Mouse (Mus musculus): ENCODE results near the gene Dynll1. TPM values are rescaled to one million over a fixed set of nuclear protein-coding genes. Genes with fewer than 3 reads are reported as not detected.
A peak's percentile ranks its signal among the peaks of the same experiment; 100 is the strongest.

Gene Dynll1
- polyA plus RNA-seq (2015; fragmentation: Nextera tagmentation; extraction: Ambion mirVana): 1,297 TPM in 2 replicates

- no peaks in the 10 kb centered on the region for H3K9me3 ChIP-seq
- H3K36me3 ChIP-seq: peaks cover 17% of the 10 kb centered on the region
- H3K4me2 ChIP-seq (replicated peaks): peak within 1 kb of the TSS; percentile 88
- peaks cover 23% of the 10 kb centered on the region for H3K4me1 ChIP-seq (replicated peaks)
- peak; percentile 98 for ATAC-seq
- H3K27ac ChIP-seq: peak within 1 kb of the TSS; percentile 94
- no peaks in the 10 kb centered on the region for H3K27me3 ChIP-seq (replicated peaks)
- under 1% methylated on average over 65 of the region's 66 CpGs for WGBS
- H3K9ac ChIP-seq: peak within 1 kb of the TSS; percentile 90
- peak within 1 kb of the TSS; percentile 95 for H3K4me3 ChIP-seq (replicated peaks)
Measured at GRCm38 (mm10) chr5:115300792-115301614, at the start of gene Dynll1. TSS of gene Dynll1 (minus strand) at chr5:115300999.

- peak; percentile 52 for ATAC-seq
- H3K4me3 ChIP-seq (replicated peaks): peak overlapping the region; percentile 75
- H3K9ac ChIP-seq: peak overlapping the region; percentile 89
- peak overlapping the region; percentile 77 for H3K27ac ChIP-seq
- WGBS: under 1% methylated on average over 18 of the region's 18 CpGs
- H3K36me3 ChIP-seq: peaks cover 14% of the 10 kb centered on the region
- H3K27me3 ChIP-seq (replicated peaks): no peaks in the 10 kb centered on the region
- no peaks in the 10 kb centered on the region for H3K9me3 ChIP-seq
- H3K4me2 ChIP-seq (replicated peaks): peak overlapping the region; percentile 79
- H3K4me1 ChIP-seq (replicated peaks): peaks cover 9% of the 10 kb centered on the region
Measured at GRCm38 (mm10) chr5:115349225-115349555, 48.4 kb upstream of the Dynll1 start.

- Histone ChIP-seq H3K4me2 (replicated peaks) (peak within 1 kb of the TSS; percentile 83), H3K4me1 (replicated peaks) (peaks cover 9% of the 10 kb centered on the region), H3K9ac (peak within 1 kb of the TSS; percentile 89), H3K9me3 (no peaks in the 10 kb centered on the region), H3K27me3 (replicated peaks) (no peaks in the 10 kb centered on the region), H3K27ac (peak within 1 kb of the TSS; percentile 77), H3K36me3 (peaks cover 18% of the 10 kb centered on the region), H3K4me3 (replicated peaks) (peak within 1 kb of the TSS; percentile 75)
- under 1% methylated on average over 70 of the region's 74 CpGs for WGBS
- peak; percentile 96 for ATAC-seq
Measured at GRCm38 (mm10) chr5:115348546-115349224, 47.9 kb upstream of the Dynll1 start, which contains the start of gene Cox6a1. TSS of gene Cox6a1 (minus strand) at chr5:115348981.

GRCm38 (mm10) chr5:115347564-115347963 is 46.8 kb upstream of the Dynll1 start:
- peak overlapping the region; percentile 75 for H3K4me3 ChIP-seq (replicated peaks)
- H3K4me2 ChIP-seq (replicated peaks): peak overlapping the region; percentile 83
- ATAC-seq: peak; percentile 68
- WGBS: 2% methylated on average over 5 of the region's 5 CpGs
- no peaks in the 10 kb centered on the region for H3K27me3 ChIP-seq (replicated peaks)
- H3K9me3 ChIP-seq: no peaks in the 10 kb centered on the region
- peaks cover 28% of the 10 kb centered on the region for H3K36me3 ChIP-seq
- H3K4me1 ChIP-seq (replicated peaks): peaks cover 9% of the 10 kb centered on the region
- H3K27ac ChIP-seq: no peak overlapping the region
- H3K9ac ChIP-seq: no peak overlapping the region

DNA sequence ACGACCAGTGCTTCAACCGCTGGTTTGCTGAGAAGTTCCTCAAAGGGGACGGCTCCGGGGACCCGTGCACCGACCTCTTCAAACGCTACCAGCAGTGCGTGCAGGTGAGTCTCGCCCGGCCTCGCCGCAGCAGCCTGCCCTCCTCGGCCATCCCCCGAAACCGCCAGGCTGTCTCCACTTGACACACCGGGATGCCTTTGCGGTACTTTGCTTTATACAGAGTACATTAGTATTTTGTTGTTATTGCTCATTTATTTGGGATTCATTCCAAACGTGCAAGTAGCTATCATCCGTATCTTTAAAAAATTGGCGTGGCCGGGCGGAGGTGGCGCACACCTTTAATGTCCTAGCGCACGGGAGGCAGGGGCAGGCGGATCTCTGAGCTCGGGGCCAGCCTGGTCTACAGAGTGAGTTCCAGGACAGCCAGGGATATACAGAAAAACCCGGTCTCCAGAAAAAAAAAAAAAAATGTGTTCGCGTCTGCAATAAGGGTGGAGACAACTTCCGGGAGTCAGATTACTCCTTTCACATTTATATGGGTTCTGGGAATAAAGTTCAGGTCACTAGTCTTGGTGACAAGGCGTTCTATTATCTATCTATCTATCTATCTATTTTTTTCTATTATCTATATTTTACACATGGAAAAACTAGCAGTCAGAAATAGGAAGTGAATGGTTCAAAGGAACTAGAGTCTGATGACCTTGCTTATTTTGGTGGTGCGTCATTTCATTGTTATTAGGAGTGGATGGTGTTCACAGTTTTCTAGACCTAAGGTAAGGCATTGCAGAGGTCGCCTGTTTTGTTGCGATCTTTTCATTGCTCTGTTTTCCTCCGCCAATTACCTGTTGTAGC is 40.7 kb upstream of the Dynll1 start:
- peaks cover 9% of the 10 kb centered on the region for H3K4me1 ChIP-seq (replicated peaks)
- H3K4me2 ChIP-seq (replicated peaks): peak overlapping the region; percentile 55
- ATAC-seq: peak; percentile 50
- peaks cover 29% of the 10 kb centered on the region for H3K36me3 ChIP-seq
- peak overlapping the region; percentile 90 for H3K9ac ChIP-seq
- peak overlapping the region; percentile 77 for H3K4me3 ChIP-seq (replicated peaks)
- peak overlapping the region; percentile 56 for H3K27ac ChIP-seq
- no peaks in the 10 kb centered on the region for H3K27me3 ChIP-seq (replicated peaks)
- 11% methylated on average over 36 of the region's 36 CpGs for WGBS
- H3K9me3 ChIP-seq: no peaks in the 10 kb centered on the region

- Histone ChIP-seq H3K36me3 (peaks cover 29% of the 10 kb centered on the region), H3K4me3 (replicated peaks) (peak within 1 kb of the TSS; percentile 77), H3K4me2 (replicated peaks) (peak within 1 kb of the TSS; percentile 55), H3K9ac (peak within 1 kb of the TSS; percentile 90), H3K27ac (peak within 1 kb of the TSS; percentile 81), H3K27me3 (replicated peaks) (no peaks in the 10 kb centered on the region), H3K4me1 (replicated peaks) (peaks cover 9% of the 10 kb centered on the region), H3K9me3 (no peaks in the 10 kb centered on the region)
- peak; percentile 94 for ATAC-seq
- under 1% methylated on average over 62 of the region's 62 CpGs for WGBS
Measured at GRCm38 (mm10) chr5:115340577-115341313, 39.9 kb upstream of the Dynll1 start, which contains the start of the genes Gatc and Triap1. TSS of gene Gatc (minus strand) at chr5:115341178. TSS of gene Triap1 (plus strand) at chr5:115341225.

- WGBS: 15% methylated on average over 7 of the region's 7 CpGs
- H3K9ac ChIP-seq: no peak overlapping the region
- H3K9me3 ChIP-seq: no peaks in the 10 kb centered on the region
- peak overlapping the region; percentile 77 for H3K4me3 ChIP-seq (replicated peaks)
- no peak overlapping the region for H3K27ac ChIP-seq
- ATAC-seq: no peak
- H3K4me1 ChIP-seq (replicated peaks): peaks cover 9% of the 10 kb centered on the region
- H3K27me3 ChIP-seq (replicated peaks): no peaks in the 10 kb centered on the region
- H3K4me2 ChIP-seq (replicated peaks): peak overlapping the region; percentile 55
- H3K36me3 ChIP-seq: peaks cover 26% of the 10 kb centered on the region
Measured at GRCm38 (mm10) chr5:115340007-115340406, 39.2 kb upstream of the Dynll1 start.

- Histone ChIP-seq H3K4me1 (replicated peaks) (peaks cover 8% of the 10 kb centered on the region), H3K9ac (no peak overlapping the region), H3K27ac (no peak overlapping the region), H3K36me3 (peaks cover 35% of the 10 kb centered on the region), H3K9me3 (no peaks in the 10 kb centered on the region), H3K4me3 (replicated peaks) (no peak overlapping the region), H3K4me2 (replicated peaks) (no peak overlapping the region), H3K27me3 (replicated peaks) (no peaks in the 10 kb centered on the region)
- no peak for ATAC-seq
- 72% methylated on average over 3 of the region's 3 CpGs for WGBS
Measured at GRCm38 (mm10) chr5:115333626-115334025, 32.8 kb upstream of the Dynll1 start.

DNA sequence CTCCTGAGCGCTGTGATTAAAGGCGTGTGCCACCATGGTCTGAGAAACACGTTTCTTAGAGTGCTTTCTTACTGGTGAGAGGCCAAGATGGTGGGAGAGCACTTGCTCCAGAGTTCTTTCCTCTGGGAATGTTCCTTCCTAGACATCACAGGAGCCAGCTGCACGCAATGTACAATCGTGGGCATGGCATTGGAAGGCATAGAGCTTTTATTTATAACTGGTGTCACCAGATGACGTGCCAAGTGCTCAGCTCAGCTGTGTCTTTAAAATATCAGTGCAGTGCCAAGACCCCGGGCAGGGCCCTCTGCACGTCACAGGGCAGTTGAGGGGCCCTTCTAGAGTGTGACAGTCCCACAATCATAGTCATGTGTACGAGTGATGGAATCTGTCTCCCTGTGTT is 30.2 kb upstream of the Dynll1 start:
- no peak overlapping the region for H3K4me3 ChIP-seq (replicated peaks)
- no peak for ATAC-seq
- WGBS: 82% methylated on average over 9 of the region's 9 CpGs

DNA sequence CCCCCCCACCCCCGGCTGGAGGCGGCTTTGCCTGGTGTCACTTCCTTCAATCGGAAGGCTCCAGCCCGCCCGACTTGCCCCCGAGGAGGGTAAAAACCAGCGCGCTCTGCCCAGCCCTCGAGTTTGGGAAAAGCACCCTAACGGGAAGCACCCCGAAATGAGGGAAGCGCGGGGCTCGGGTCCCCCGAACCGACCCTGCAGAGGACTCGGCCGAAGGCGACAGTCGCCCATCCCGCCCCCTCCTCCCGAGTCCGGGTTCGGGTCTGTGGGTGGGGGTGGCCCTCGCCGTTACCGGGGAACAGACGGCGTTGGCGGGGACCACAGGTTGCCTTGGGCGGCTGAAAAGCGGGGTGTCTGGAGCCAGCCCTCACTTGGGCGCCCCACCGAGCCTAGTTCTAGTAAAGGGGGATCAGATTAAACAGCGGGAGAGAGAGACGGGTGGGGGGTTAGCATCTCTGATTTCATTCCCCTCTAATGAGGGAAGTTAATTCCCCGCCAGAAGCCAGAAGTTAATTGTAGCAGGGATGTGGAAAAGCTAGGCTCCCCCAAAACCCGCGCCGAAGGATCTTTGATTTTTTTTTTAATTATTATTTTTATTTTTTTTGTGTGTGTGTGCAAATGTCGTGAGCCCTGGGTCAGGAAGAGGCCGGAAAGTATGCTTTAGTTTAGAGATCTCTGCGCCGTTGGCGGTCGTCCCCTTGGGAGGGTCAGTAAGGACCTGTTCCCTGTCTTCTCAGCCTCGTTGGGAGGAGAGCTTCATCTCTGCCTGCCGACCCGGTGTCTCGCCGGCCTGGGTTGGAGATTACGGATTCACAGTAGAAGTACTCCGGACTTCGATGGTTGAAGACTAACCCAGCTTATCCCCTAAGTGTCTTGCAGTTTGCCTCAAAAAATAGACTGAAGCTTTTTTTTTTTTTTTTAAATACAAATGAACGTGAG is 27.1 kb upstream of the Dynll1 start:
- peaks cover 19% of the 10 kb centered on the region for H3K36me3 ChIP-seq
- H3K4me1 ChIP-seq (replicated peaks): peaks cover 20% of the 10 kb centered on the region
- H3K4me2 ChIP-seq (replicated peaks): peak overlapping the region; percentile 78
- peak overlapping the region; percentile 91 for H3K4me3 ChIP-seq (replicated peaks)
- peak; percentile 6; the same call in 1 of the 2 replicates for ATAC-seq
- peak overlapping the region; percentile 94 for H3K9ac ChIP-seq
- no peaks in the 10 kb centered on the region for H3K9me3 ChIP-seq
- 1% methylated on average over 52 of the region's 55 CpGs for WGBS
- H3K27ac ChIP-seq: peak overlapping the region; percentile 93
- no peaks in the 10 kb centered on the region for H3K27me3 ChIP-seq (replicated peaks)

More for the DNA sequence above, 30.2 kb upstream of the Dynll1 start:
- Histone ChIP-seq H3K27ac (no peak overlapping the region), H3K27me3 (replicated peaks) (no peaks in the 10 kb centered on the region), H3K4me2 (replicated peaks) (no peak overlapping the region), H3K36me3 (peaks cover 35% of the 10 kb centered on the region), H3K9ac (no peak overlapping the region), H3K9me3 (no peaks in the 10 kb centered on the region), H3K4me1 (replicated peaks) (peaks cover 16% of the 10 kb centered on the region)
